Mouse (Mus musculus) limb, embryonic 14.5 days (tissue): ENCODE results near the gene Gsg1. TPM values are rescaled to one million over a fixed set of nuclear protein-coding genes. Genes with fewer than 3 reads are reported as not detected.

Experiments
- ATAC-seq: fragments of 200-750 bp; cut with Nextera tagmentation; 2 replicates; pipeline ENCODE4 v1.8.0; 2017; ENCODE audit warnings: low read depth, moderate number of reproducible peaks, moderate TSS enrichment; ENCODE audit not compliant: low FRiP score
- DNase-seq: peaks from one replicate; pipeline ENCODE4 v3.0.0-alpha.2; 2015; ENCODE audit warnings: low spot score
- H3K27ac ChIP-seq: fragments of 300-500 bp; sonication (generic); replicated peaks from 2 replicates; pipeline ENCODE4 v1.5.1; 2014; ENCODE audit warnings: low read depth, mild to moderate bottlenecking, low read length, moderate library complexity, mixed read lengths
- H3K27me3 ChIP-seq: fragments of 300-500 bp; sonication (generic); 2 replicates; pipeline ENCODE4 v1.6.1; 2014; ENCODE audit warnings: low read length, mixed read lengths; ENCODE audit not compliant: control insufficient read depth, insufficient read depth
- H3K36me3 ChIP-seq: fragments of 300-500 bp; sonication (generic); 2 replicates; pipeline ENCODE4 v1.6.1; 2014; ENCODE audit warnings: mild to moderate bottlenecking, low read length, moderate library complexity, mixed read lengths; ENCODE audit not compliant: control insufficient read depth, insufficient read depth
- H3K4me1 ChIP-seq: fragments of 300-500 bp; sonication (generic); 2 replicates; pipeline ENCODE4 v1.6.1; 2014; ENCODE audit warnings: antibody characterized with exemption, low read length, mixed read lengths; ENCODE audit not compliant: control insufficient read depth, insufficient read depth
- H3K4me2 ChIP-seq: fragments of 300-500 bp; sonication (generic); replicated peaks from 2 replicates; pipeline ENCODE4 v1.6.1; 2014; ENCODE audit warnings: low read depth, mild to moderate bottlenecking, low read length, moderate library complexity; ENCODE audit not compliant: severe bottlenecking
- H3K4me3 ChIP-seq: fragments of 300-500 bp; sonication (generic); replicated peaks from 2 replicates; pipeline ENCODE4 v1.5.1; 2014; ENCODE audit warnings: low read length
- H3K9ac ChIP-seq: fragments of 300-500 bp; sonication (generic); 2 replicates; pipeline ENCODE4 v1.6.1; 2014; ENCODE audit warnings: mild to moderate bottlenecking, low read depth, low read length, moderate library complexity; ENCODE audit not compliant: severe bottlenecking
- H3K9me3 ChIP-seq: fragments of 300-500 bp; sonication (generic); 2 replicates; pipeline ENCODE4 v1.6.1; 2016; ENCODE audit warnings: low read length; ENCODE audit not compliant: control insufficient read depth
- POLR2A ChIP-seq: fragments of 200-500 bp; IDR thresholded peaks from 2 replicates; pipeline ENCODE4 v1.8.0; 2012; ENCODE audit warnings: inconsistent platforms, mild to moderate bottlenecking, moderate library complexity, borderline replicate concordance; ENCODE audit not compliant: insufficient read depth, insufficient read length; ENCODE audit errors: extremely low read depth
- WGBS: fragments of 180-500 bp; shearing (Covaris S2); extraction: QIAGEN DNeasy Blood & Tissue Kit; methylation state at CpG from one replicate; pipeline ENCODE4 v1.1.7; 2014; 5-methylcytosine and 5-hydroxymethylcytosine counted together
- polyA plus RNA-seq, 2 experiments: library from polyadenylated mRNA; depleted of rRNA in 1 of 2; stranded (reverse) in 1 of 2; unstranded in 1 of 2; fragments of >200 nt; fragmentation: Nextera tagmentation in 1 of 2; extraction: Ambion mirVana in 1 of 2; gene quantifications; 2 replicates each; pipeline versions ENCODE4 v1.2.1 to v1.2.3; 2012 to 2014

The Gsg1 gene
- polyA plus RNA-seq, 2 experiments, result 1.1 to 1.6 TPM

DNA sequence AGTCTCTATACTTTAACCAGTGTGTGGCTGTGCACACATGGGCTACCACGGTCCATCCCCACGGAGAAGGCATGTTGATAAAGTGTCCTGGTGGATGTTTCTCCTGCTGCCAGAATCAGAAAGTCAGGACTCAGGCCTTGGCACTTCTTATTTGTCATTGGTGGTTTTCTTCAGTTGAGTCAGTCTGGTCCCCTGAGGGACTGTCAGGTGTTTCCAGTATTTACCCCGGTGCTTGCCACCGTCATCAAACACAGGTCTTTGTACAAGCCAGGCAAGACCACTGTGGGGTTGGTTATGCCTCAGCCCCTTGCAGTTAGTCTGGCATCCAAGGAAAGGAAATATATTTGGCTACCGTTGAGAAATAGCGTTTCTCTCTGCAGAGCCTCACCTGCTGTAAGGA is 23.6 kb downstream of the Gsg1 start:
- DNase-seq (no peak), ATAC-seq (no peak)
- peaks cover 60% of the 10 kb centered on the region for H3K36me3 ChIP-seq
- 93% methylated on average over 6 of the region's 6 CpGs for WGBS
- H3K27me3 ChIP-seq, result no peaks in the 10 kb centered on the region
- H3K9me3 ChIP-seq, result no peaks in the 10 kb centered on the region
- no peak for TF ChIP-seq POLR2A
- H3K4me1 ChIP-seq, result no peaks in the 10 kb centered on the region
- no peak overlapping the region for H3K9ac ChIP-seq
- no peak overlapping the region for H3K27ac ChIP-seq
- H3K4me2 ChIP-seq, result no peak overlapping the region
- H3K4me3 ChIP-seq, result no peak overlapping the region

DNA sequence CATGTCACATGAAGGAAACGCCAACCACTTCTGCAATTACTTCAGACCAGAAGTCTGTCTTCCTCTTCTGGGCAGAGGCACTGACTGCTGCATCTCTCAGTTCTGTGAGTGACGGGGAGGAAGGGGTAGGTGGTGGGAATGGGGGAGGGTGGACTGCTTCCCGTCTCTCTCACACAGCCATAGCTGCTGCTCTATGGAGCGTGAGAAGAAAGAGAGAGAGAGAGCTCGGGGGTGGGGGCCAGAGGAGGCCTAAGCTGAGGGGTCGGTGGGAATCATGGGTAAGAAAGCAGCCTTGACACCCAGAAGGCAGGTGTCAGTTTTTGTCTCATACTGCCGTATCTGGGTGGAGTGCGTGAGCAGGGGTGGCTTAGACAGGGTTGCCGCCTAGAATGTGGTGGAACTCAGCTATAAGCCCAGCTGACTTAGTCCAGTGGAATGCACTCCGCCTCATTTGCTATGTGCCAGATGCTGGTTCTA is 25.6 kb downstream of the Gsg1 start:
- Histone ChIP-seq H3K4me2 (no peak overlapping the region), H3K9me3 (no peaks in the 10 kb centered on the region), H3K27me3 (no peaks in the 10 kb centered on the region), H3K27ac (no peak overlapping the region), H3K4me3 (no peak overlapping the region), H3K36me3 (peaks cover 51% of the 10 kb centered on the region), H3K9ac (no peak overlapping the region), H3K4me1 (peaks cover 2% of the 10 kb centered on the region; the same call in 1 of the 2 replicates)
- DNase-seq (no peak), ATAC-seq (no peak; the same call in 1 of the 2 replicates)
- TF ChIP-seq POLR2A, result no peak
- WGBS, result 69% methylated on average over 9 of the region's 10 CpGs

DNA sequence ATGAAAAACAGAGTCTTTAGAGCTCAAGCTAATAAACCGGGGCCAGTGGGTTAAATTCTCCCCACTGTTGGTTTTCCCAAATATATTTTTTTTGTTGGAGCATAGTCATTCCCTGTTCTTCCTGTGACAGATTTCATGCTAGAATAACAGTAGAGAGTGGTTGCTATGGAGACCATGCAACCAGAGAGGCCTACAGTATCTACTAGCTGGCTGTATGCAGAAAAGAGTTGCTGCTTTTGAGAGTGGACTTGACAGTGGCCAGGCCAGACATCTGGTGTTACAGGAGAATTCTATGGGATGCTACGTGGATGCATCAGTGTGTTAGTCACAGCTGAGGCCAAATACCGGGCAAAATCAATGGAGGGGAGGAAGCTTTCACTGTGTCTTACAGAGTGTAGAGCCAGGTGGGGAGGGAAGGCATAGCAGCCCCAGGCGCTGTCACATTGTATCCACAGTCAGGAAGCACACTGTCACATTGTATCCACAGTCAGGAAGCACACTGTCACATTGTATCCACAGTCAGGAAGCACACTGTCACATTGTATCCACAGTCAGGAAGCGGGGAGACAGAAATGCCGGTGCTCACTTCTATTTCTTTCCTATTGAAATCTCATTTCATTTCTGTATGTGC is 30.2 kb downstream of the Gsg1 start:
- no peak for TF ChIP-seq POLR2A
- Histone ChIP-seq H3K4me3 (no peak overlapping the region), H3K36me3 (peaks cover 21% of the 10 kb centered on the region), H3K27me3 (no peaks in the 10 kb centered on the region), H3K27ac (no peak overlapping the region), H3K4me1 (peaks cover 5% of the 10 kb centered on the region; the same call in 1 of the 2 replicates), H3K4me2 (no peak overlapping the region), H3K9me3 (no peaks in the 10 kb centered on the region), H3K9ac (no peak overlapping the region)
- WGBS, result 70% methylated on average over 6 of the region's 6 CpGs
- ATAC-seq (peak; percentile 83), DNase-seq (peak; percentile 80)

DNA sequence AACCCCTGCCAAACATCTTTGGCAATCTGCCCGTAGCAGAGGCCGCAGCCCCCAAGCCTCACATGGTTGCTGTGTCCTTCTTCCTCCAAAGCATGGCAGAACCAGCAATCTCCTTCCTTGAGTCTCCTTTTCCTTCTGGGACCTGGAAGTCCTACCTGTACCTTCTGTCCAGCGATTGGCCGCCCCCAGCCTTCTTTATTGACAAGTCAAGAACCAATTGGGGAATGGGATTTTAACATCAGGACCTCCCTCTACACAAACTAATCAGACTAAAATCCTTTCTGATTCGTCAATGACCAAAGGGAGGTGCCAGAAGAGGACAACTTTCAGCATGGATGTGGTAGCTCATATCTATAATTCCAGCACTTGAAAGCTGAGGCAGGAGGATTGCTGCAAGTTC is 34.2 kb downstream of the Gsg1 start:
- Histone ChIP-seq H3K9me3 (no peaks in the 10 kb centered on the region), H3K27ac (no peak overlapping the region), H3K4me1 (peaks cover 7% of the 10 kb centered on the region; the same call in 1 of the 2 replicates), H3K4me3 (no peak overlapping the region), H3K36me3 (peaks cover 8% of the 10 kb centered on the region; the same call in 1 of the 2 replicates), H3K9ac (no peak overlapping the region), H3K4me2 (no peak overlapping the region), H3K27me3 (no peaks in the 10 kb centered on the region)
- 82% methylated on average over 5 of the region's 5 CpGs for WGBS
- DNase-seq, result no peak
- TF ChIP-seq POLR2A, result no peak
- no peak for ATAC-seq

DNA sequence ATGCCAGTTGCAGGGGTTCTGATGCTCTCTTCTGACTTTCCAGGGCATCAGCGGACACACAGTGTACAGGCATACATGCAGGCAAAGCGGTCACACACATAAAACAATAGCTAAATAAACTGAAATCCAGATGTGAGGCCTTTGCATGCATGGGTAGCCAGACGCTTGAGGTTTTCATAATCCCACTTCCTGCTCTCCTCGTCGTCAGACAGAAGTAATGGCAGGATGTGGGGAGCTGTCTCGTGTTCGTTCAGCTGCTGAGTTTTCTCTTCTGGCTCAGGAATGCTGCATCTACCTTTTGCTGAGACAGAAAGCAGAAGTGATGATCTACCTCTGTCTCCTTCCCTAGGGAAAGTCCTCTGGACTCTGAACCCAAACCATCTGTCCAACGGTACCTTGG is 35.8 kb downstream of the Gsg1 start:
- Histone ChIP-seq H3K27ac (no peak overlapping the region), H3K9me3 (no peaks in the 10 kb centered on the region), H3K36me3 (peaks cover 8% of the 10 kb centered on the region), H3K9ac (no peak overlapping the region), H3K4me2 (no peak overlapping the region), H3K4me1 (peaks cover 5% of the 10 kb centered on the region; the same call in 1 of the 2 replicates), H3K4me3 (no peak overlapping the region), H3K27me3 (no peaks in the 10 kb centered on the region)
- TF ChIP-seq POLR2A, result no peak
- WGBS, result 33% methylated on average over 8 of the region's 8 CpGs
- no peak for DNase-seq
- no peak for ATAC-seq

GRCm38 (mm10) chr6:135212666-135213065 is 41.5 kb downstream of the Gsg1 start:
- Histone ChIP-seq H3K9me3 (no peaks in the 10 kb centered on the region), H3K27me3 (no peaks in the 10 kb centered on the region), H3K9ac (no peak overlapping the region), H3K4me2 (no peak overlapping the region), H3K4me3 (no peak overlapping the region), H3K36me3 (peaks cover 4% of the 10 kb centered on the region), H3K4me1 (no peaks in the 10 kb centered on the region), H3K27ac (no peak overlapping the region)
- ATAC-seq (no peak), DNase-seq (no peak)
- TF ChIP-seq POLR2A, result no peak
- 78% methylated on average over 2 of the region's 2 CpGs for WGBS
